Mouse (Mus musculus): ENCODE measurements around the gene Tiprl.

DNA sequence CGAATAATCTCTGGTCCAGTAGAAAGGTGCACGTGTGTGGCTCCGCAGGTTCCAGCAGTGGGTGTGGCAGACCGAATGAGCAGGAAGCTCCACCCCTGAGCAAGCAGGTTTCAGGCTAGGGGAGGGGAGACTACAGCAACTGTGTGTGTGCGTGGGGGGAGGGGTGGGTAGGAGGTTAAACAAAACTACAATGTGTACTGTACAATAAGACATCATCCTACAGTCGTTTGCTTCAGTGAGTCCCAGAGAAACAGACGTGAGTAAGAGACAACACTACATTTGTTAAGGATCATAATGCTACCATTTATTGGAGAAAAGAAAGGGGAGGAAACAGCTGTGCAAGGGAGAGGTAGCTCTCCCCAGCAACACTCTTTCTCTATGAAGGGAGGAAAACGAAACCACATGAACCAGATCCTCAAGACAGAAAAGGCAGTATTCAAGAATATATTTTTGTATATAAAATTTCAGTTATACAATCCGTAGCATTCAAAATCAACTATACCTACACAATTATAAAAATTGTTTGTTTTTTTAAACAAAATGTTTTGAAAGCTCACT is 62.7 kb downstream of the Tiprl start:
- TF ChIP-seq CTCF (IDR thresholded peaks at IDR 0.05; ENCODE audit: control insufficient read depth, insufficient read depth, insufficient replicate concordance, low read depth, low read length) (no peak), POLR2A (IDR thresholded peaks at IDR 0.05; ENCODE audit: control insufficient read depth, low read depth, low read length) (no peak)
